Mouse (Mus musculus) retina, embryonic 14.5 days (tissue): ENCODE data around the gene Gpc2.

Source experiments
- DNase-seq: peaks from one replicate; pipeline ENCODE4 v3.0.0-alpha.2; 2015; ENCODE audit warnings: low spot score

Gene Gpc2

DNA sequence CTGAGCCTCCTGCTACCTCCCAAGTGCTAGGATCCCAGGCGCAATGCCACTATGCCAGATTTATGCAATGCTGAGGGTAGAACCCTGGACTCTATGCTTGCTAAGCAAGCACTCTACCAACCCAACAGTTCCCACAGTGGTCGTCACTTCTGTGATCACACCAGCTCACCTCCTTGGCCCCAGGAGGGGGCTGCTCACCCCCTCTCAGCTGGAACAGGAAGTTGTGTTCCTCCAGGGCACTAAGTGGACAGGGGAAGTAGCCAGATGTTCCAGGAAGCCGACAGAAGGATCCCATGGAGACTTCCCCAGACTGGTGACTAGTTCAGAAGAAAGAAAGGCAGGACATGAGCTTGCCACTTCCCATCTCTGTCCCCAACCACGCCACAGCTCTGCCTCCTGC is 17.8 kb downstream of the Gpc2 start:
- DNase-seq: no peak

DNA sequence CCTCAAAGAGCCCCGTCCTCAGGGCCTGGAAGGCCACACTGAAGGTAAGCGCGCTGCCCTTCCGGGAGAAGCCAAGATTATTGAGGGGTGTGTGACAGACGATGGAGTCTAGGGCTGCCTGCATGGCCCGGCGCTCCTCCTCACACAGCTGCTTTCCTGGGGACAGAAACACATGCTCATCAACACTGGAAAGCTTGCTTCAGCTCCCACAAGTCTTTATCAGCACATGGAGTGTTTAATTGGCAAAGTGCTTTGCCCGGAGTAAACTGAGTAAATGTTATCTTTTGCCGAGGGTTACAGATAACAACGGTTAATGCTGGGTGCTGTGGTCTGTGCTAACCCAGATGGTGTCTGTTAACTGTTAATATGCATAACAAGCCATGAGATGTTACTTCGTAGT is 19.0 kb downstream of the Gpc2 start:
- no peak for DNase-seq

DNA sequence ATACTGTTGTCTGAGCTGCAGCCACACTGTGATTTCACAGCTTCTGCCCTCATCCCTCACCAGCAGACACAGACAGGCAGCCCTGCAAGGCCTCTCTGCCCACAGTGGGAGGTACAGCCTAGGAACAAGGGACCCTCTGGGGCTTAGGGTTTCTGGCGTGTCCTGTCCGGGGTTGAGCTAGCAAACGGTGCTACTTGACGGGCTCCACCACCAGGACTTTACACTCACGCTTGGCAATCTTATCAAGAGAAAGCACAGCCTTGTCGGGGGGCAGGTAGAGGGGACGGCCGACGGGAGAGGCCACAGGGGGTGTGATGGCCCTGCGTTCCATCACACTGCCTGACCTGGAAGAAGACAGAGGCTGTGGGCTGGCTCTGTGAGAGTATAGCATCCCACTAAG is 19.8 kb downstream of the Gpc2 start:
- DNase-seq: no peak

DNA sequence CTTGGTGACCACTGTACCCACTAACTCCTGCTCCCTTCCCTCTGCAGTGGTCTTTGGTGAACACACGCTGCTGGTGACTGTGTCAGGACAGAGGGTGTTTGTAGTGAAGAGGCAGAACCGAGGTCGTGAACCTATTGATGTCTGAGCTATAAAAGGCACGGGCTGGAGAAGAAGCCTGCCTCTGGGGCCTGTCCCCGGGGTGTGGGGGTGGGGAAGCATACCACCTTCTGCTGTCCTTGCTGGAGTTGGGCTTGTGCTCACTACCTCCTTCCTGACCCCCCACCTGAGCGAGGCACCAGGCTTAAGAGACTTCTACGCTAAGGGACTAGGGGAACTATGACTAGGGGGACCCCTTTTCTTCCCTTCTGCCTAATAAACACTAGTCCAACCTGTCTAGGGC is 20.8 kb downstream of the Gpc2 start:
- no peak for DNase-seq

DNA sequence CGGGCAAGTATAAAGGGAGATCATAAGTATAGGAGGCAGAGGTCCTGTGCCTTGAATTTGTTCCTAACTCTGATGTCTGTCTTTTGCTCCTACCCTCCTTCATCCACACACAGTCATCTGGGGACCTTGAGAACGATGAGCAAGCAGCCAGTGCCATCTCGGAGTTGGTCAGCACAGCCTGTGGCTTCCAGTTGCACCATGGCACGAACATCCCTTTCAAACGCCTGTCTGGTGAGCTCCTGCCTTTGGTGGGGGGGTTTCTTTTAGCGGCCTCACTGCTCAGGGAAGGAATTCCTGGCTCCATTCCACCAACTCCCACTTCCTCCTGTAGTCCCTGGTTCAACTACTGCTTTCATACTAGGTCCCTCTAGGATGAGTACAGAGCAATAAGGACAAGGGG is 21.3 kb downstream of the Gpc2 start:
- no peak for DNase-seq

DNA sequence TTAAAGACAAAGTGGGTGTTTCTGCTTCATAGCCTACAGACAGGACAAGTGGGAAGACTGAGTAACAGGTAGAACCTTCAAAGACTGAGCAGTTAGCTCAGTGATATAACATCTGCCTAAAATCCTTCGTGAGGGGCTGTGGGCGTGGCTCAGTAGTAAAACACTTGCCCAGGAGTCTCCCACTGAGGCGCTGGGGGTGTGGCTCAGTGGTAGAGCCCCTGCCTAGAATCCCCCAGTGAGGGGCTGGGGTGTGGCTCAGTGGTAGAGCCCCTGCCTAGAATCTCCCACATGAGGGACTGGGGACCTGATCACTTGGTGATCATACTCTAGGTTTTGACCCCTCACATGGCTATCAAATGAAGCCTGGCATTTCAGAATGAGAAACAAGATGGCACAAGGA is 21.7 kb downstream of the Gpc2 start:
- no peak for DNase-seq

DNA sequence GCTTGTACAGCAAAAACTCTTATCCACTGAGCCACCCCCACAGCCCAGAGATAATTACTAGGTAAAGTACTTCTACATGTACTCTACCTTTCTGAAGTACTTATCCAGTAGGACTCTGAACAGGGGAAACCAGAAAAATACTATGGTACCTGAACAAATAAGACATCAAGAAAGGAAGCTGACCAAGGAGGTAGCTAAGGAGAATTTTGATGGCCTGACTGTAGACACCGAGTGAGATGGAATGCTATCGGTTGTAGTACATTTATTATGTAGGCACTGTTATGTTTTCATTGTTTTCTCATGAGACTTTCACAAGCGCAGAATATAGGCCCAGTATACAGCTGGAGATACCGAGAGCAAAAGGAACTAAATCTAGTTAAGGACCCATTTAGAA is 22.2 kb downstream of the Gpc2 start:
- no peak for DNase-seq

DNA sequence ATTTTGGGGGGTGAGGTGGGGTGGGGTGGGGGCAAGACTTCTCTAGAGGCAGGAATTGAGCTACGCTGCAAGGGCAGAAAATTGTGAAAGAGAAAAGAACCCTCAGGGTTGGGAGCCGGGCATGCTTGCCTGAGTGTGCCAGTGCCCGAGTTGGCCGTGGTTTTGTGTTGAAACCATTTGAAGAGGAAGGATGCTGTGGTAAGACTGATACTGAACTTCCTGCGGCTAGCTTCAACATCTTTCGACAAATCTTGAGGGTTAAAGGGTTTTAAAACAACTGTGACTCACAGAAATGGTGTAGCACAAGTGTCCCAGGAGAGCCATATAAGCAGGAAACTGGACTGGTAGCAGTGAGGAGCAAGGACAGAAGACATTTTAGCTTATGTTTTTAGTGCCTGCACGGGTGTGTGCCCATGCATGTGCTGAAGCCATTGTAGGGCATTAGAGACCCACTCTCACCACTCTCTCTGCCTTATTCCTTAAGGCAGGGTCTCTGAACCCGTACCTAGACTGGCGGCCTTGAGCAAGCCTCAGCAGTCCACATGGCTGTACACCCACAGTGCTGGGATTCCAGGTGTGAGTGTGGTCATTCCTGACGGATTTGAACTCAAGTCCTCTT is 22.7 kb downstream of the Gpc2 start:
- no peak for DNase-seq

DNA sequence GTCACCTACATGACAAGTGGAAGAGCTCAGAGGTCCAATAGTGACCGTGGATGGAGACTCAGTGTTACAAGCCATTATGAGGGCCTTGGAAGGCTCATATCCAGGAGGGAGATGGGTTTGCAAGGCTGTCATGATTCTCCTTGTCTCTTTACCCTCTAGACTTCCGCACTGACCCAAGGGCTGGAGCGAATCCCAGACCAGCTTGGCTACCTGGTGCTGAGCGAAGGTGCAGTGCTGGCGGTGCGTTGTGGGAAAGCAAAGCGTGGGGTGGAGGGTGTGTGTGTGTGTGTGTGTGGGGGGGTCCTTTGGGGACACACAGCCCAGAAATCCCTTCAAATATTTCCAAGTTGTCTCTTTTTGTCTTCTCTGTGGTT is 23.7 kb downstream of the Gpc2 start:
- DNase-seq: no peak

DNA sequence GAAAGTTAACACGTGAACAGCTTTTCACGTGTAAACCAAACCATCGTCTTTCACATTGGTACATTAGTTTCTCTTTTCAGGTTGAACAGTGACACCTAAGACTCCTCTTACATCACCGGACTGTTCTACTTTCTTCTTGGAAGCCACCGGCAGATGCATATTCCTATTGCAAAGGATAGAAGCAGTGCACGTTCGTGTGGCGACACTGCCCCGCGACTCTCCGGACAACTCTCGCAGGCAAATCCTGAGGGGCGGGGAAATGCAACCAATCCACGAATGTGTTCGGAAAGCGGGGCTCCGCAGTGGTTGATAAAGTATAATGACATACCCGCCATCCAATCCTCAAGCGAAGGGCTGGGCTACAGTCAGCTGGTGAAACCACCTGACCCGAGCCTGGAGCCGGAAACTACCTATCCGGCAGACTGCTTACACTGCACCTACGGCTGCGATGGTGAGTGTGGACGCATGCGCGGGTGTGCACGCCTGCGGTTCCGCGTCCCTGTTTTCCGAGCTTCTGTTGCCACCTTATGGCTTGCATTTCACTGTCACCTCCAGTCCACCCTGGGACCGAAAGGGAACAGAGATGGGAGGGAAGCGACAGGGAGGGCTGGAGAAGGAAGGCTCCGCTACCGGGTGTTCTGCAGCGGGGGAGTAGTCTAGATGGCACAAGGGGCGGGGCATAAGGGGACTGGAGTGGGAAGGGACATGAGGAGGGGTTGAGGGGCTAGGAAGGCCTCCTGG is 24.3 kb downstream of the Gpc2 start, which contains the start of gene Lamtor4:
Gene Lamtor4, plus strand, starts transcription at position 130 of the 741 bp plus-strand sequence.
- peak; percentile 96 for DNase-seq

DNA sequence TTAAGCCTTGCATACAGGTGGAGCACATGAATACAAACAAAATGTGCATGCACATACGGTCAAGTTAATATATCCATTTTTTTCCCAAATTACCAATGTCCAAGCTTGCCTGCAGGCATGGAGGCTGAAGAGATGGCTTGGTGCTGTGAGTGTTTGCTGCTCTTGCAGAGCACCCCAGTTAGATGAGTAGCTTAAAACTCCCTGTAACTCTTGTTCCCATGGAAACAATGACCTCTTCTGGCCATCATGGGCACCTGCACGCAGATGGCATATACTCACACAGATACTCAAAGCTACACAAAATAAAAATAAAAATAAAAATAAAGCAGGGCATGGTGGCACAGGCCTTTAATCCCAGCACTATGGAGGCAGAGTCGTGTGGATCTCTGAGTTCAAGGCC is 26.7 kb downstream of the Gpc2 start:
- DNase-seq: no peak

DNA sequence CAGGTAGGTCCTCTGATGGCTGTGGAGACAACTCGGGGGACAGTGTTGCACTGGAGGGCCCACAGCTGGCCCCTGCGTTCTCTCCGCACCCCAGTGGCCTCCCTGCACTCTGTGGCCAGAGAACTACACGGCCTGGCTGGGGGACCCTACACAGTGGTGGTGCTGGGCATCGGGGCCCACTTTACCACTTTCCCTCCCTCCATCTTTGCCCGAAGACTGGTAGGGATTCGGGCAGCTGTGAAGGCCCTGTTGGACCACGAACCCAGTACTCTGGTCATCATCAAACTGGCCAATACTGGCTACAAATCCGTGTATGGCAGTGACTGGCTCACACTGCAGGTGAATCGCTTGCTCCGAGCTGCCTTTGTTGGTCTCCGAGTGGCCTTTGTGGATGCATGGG is 28.7 kb downstream of the Gpc2 start:
- no peak for DNase-seq

DNA sequence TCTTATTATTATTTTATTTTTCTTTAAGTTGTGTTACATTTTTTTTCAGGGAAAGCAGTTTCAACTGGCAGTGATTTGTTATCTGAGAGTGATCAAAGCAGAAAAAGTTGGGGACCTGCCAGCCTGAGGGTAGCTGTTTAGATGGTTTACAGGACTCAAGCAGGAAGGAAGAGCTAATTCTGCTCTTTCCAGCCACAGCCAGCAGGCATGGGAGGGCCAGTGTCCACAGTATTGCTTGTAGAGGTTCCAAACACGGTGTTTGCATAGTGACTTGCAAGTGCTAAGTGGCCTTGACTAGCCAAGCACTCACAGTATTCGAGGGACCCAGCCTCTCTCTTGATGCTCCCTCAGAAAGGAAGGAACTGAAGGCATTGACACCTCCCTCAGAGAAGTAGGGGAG is 38.3 kb downstream of the Gpc2 start:
- no peak for DNase-seq

DNA sequence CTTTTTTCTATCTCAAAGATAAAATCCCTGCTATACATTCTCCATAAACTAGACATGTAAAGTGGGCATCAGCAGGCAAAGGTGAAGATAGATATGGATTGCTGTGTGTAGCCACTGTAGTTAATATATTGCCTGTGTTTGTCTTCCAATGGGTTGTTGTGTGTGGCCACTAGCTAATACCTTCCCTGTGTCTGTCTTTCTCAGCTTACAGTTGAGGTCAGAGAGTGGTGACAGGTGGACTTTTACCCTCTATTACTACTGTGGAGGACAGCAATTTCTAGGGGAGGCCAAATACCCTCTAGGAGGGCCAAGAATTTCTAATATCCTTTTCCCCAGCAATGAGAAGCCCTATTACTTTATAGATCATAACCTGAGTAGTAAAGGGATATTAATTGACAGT is 45.6 kb downstream of the Gpc2 start:
- no peak for DNase-seq

DNA sequence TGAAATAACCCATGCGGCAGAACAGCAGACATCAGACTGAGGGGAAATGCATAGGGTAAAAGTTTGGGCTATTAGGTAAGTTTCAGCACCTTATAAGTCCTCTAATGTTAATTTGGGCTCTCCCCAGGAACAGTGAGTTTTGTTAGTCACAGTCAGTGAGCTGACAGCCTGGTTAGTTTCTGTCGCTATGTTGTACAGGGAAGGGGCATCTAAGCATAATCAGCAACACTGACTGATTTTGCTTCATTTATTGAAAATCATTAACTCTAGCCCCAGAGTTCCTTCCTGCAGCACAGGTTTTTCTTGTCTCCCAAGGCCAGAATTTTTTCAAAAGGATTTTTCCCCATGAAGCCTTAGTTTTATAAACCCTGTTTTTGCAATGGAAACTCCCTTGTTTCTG is 46.0 kb downstream of the Gpc2 start:
- DNase-seq: no peak

DNA sequence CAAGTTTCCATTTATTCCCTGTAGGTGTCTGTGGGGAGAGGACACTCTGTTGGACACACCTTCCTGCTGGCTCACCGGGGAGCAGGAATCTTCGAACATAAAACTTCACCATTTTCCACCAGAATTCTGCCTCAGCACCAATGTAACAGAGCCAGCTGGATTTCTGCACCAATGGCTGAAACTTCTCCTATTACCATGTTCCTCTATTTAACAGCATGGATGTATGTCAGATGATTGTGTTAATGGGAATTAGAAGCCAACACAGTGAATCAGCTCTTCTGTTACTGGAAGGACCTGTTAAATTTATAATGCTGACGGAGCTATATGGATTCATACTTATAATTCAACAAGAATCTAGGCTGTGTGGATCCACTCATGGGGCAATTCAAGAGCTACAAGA is 50.3 kb downstream of the Gpc2 start:
- no peak for DNase-seq

DNA sequence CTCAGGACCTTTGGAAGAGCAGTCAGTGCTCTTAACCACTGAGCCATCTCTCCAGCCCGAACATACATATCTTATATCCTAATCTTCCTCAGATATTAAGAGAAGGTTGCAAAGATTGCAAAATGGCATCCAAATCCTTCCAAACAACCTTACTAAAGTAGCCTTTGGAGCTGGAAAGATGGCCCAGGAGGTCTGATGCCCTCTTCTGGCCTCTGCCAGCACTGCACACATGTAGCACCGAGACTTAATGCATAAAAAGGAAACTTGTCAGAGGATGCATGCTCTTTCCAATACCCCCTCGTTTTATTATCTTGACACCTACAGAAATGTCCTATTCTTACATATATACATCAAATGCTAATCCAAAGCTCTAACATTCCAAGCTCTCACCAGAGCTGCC is 51.8 kb downstream of the Gpc2 start:
- DNase-seq: peak; percentile 38

DNA sequence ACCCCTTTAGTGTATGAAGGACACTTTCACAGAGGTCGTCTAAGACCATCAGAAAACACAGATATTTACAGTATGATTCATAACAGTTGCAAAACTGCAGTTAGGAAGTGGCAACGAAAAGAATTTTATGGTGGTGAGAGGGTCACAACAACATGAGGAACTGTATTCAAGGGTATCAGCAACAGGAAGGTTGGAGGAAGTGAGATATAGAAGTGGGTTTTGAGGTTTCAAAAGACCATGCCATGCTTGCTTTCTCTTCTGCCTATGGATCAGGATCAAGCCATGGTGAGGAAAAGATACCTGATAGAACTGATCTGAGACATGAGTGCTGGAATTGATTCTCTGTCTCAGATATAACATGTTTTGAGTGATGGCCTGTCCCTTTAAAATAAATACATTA is 52.4 kb downstream of the Gpc2 start:
- no peak for DNase-seq

DNA sequence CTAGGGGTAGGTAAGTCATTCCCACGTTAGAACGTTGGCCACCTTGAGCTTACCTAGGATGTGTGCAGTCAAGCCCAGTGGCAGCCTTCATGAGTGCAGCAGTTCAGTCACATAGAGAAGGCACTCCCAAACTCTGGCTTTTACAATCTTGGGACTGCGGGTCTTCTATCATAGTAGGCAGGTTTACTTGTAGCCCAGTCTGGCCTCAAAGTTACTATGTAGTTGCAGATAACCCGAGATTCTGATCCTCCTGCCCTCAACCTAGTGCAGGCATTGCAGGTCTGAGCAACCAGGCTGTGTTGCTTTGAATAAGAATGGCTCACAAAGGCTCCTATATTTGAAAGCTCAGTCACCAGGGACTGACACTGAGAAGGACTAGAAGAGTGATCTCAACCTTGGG is 53.3 kb downstream of the Gpc2 start:
- DNase-seq: no peak

DNA sequence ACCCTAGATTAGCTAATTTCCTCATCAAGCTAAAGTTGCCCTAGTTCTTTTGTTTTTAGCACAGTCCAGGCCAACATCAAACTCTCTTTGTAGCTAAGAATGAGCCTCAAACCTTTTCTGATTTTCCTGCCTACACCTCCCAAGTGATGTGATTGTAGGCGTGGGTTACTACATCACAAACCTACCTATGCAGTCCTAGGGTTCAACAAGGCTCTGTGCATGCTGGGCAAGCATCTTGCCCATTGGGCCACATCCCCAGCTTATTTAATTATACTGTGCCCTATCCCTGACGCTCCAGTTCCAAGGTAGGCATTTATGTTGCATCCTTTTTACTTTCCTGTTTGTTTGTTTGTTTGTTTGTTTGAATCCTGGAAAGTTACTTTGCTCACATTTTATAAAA is 54.1 kb downstream of the Gpc2 start, which contains the start of gene Nxpe5:
Gene Nxpe5, plus strand, starts transcription at position 199 of the 400 bp plus-strand sequence.
- no peak for DNase-seq
